Mouse (Mus musculus) megakaryocyte, embryonic 14.5 days (primary cell): ENCODE data around the gene Hist1h4f.

ENCODE experiments used
- FLI1 ChIP-seq: IDR thresholded peaks from 2 replicates; pipeline ENCODE4 v1.6.1; 2012; ENCODE audit warnings: low read length, inconsistent platforms, mixed read lengths
- GATA1 ChIP-seq: IDR thresholded peaks from 3 replicates; pipeline ENCODE4 v1.6.1; 2012; ENCODE audit warnings: mixed read lengths, low read length, inconsistent platforms, borderline replicate concordance

DNA sequence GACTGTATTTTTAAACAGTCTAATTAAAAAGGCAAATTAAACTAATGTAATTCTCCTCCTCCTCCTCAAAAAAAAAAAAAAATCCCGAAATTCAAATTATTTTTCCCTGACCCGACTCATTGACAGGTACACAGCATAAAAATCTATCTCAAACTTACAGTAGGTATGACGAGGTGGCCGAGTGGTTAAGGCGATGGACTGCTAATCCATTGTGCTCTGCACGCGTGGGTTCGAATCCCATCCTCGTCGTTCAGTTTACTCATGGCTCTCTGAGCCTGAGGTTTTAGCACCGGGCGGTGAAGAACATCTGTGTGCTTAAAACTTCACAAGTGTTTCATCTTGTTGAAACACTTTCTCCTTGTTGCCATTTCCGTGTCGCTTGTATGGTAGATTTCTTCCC lies 29.7 kb downstream of the Hist1h4f start:
- TF ChIP-seq GATA1 = no peak
- no peak for TF ChIP-seq FLI1
